9 mouse cellular contexts compared by ENCODE assay signal in the genomic region with DNA sequence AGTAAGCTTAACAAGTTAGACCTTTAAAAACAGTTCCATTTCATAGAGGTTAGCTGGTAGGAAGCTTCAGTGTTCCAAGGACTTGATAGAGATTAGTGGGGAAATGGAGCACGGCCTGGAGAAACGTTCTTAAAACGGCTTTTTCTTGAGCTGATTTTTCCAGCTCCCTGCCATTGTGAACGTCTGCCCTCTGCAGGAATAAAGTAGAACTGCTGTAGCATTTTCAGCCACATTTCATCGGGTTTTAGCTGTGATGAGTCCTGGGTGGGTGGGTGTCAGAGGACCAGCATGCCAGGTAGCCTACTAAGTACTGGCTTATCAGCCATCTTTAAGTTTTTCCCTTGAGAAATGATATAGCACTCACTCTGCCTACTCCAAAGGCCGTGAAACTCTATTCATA. TPM values are rescaled to one million over a fixed set of nuclear protein-coding genes. Genes with fewer than 3 reads are reported as not detected.
DNase-seq lines count a peak whose midpoint lies in the region; ATAC-seq and TF ChIP-seq lines count a peak whose summit lies in the region.
"Had no signal": no experiment of that assay in that cellular context is flagged by ENCODE, and none has a peak within 500 bp of the region (broad histone marks: within the 10 kb centered on the region; RNA-seq: fewer than 3 reads in every experiment).

No protein-coding gene starts in this region.

- H3K27ac ChIP-seq in spleen, adult 2 months (ENCODE audit: insufficient read depth, low read length): no peak overlapping the region
- H3K27ac ChIP-seq in forebrain, embryonic 10.5 days: no peak overlapping the region
- H3K27ac ChIP-seq in hindbrain, embryonic 16.5 days (ENCODE audit: low read depth, low read length): no peak overlapping the region
- no peak overlapping the region for H3K27ac ChIP-seq in liver, adult 2 months (replicated peaks; ENCODE audit: insufficient read depth, low read depth, low read length)
- H3K27ac ChIP-seq: neural tube, embryonic 13.5 days had no signal

- H3K4me2 ChIP-seq in hindbrain, embryonic 16.5 days (ENCODE audit: low read length): no peak overlapping the region
- H3K4me2 ChIP-seq: neural tube, embryonic 13.5 days had no signal

- H3K27me3 ChIP-seq in spleen, adult 2 months (ENCODE audit: control insufficient read depth, insufficient read depth, low read length): no peaks in the 10 kb centered on the region
- peaks cover 18% of the 10 kb centered on the region; the same call in 1 of the 2 replicates for H3K27me3 ChIP-seq in forebrain, embryonic 10.5 days (ENCODE audit: poor library complexity, severe bottlenecking)
- H3K27me3 ChIP-seq in hindbrain, embryonic 16.5 days (replicated peaks; ENCODE audit: control insufficient read depth, insufficient read depth, low read length): no peaks in the 10 kb centered on the region
- no peaks in the 10 kb centered on the region for H3K27me3 ChIP-seq in liver, adult 2 months (ENCODE audit: control insufficient read depth, insufficient read depth, low read length)

- 0 out of 2 replicates have a peak, but pooled peaks cover 2% of the 10 kb centered on the region for H3K79me2 ChIP-seq in liver, adult 2 months (ENCODE audit: control insufficient read depth, insufficient read depth, low read length)

- peak; percentile 42; the same call in 1 of the 2 replicates for ATAC-seq in hindbrain, embryonic 16.5 days

- H3K36me3 ChIP-seq in spleen, adult 2 months (ENCODE audit: control insufficient read depth, insufficient read depth, low read length): no peaks in the 10 kb centered on the region
- no peaks in the 10 kb centered on the region for H3K36me3 ChIP-seq in forebrain, embryonic 10.5 days (replicated peaks)
- H3K36me3 ChIP-seq in hindbrain, embryonic 16.5 days (ENCODE audit: control insufficient read depth, insufficient read depth, low read length): no peaks in the 10 kb centered on the region
- peaks cover 76% of the 10 kb centered on the region for H3K36me3 ChIP-seq in liver, adult 2 months (ENCODE audit: control insufficient read depth, insufficient read depth, low read length)
- H3K36me3 ChIP-seq: neural tube, embryonic 13.5 days had no signal

- 14% methylated on average over 6 of the region's 6 CpGs for WGBS in spleen, adult 2 months
- WGBS in forebrain, embryonic 10.5 days: 11% methylated on average over 6 of the region's 6 CpGs
- WGBS in hindbrain, embryonic 16.5 days: 7% methylated on average over 6 of the region's 6 CpGs
- WGBS in liver, adult 2 months: 20% methylated on average over 6 of the region's 6 CpGs

- peak; percentile 27; the same call in 1 of the 2 replicates for TF ChIP-seq CTCF in spleen, adult 2 months (IDR thresholded peaks at IDR 0.05; ENCODE audit: extremely low read depth, insufficient read depth, insufficient read length, insufficient replicate concordance)
- TF ChIP-seq CTCF in liver, adult 2 months (IDR thresholded peaks at IDR 0.05; ENCODE audit: low read depth, low read length): no peak

- TF ChIP-seq POLR2A in spleen, adult 2 months (IDR thresholded peaks at IDR 0.05; ENCODE audit: low read depth, low read length): no peak
- no peak for TF ChIP-seq POLR2A in liver, adult 2 months (IDR thresholded peaks at IDR 0.05; ENCODE audit: extremely low read depth, insufficient read depth, low read length)

- H3K9ac ChIP-seq in hindbrain, embryonic 16.5 days (ENCODE audit: low read depth, low read length): no peak overlapping the region
- no peak overlapping the region for H3K9ac ChIP-seq in liver, adult 2 months (ENCODE audit: low read depth, low read length)
- H3K9ac ChIP-seq: neural tube, embryonic 13.5 days had no signal

- H3K9me3 ChIP-seq in forebrain, embryonic 10.5 days: no peaks in the 10 kb centered on the region
- no peaks in the 10 kb centered on the region for H3K9me3 ChIP-seq in hindbrain, embryonic 16.5 days (ENCODE audit: control insufficient read depth, low read length)
- H3K9me3 ChIP-seq: neural tube, embryonic 13.5 days had no signal

- H3K4me1 ChIP-seq in spleen, adult 2 months (ENCODE audit: control insufficient read depth, insufficient read depth, insufficient read length): no peaks in the 10 kb centered on the region
- H3K4me1 ChIP-seq in forebrain, embryonic 10.5 days: peaks cover 13% of the 10 kb centered on the region
- no peaks in the 10 kb centered on the region for H3K4me1 ChIP-seq in hindbrain, embryonic 16.5 days (ENCODE audit: control insufficient read depth, insufficient read depth, low read depth, low read length)
- no peaks in the 10 kb centered on the region for H3K4me1 ChIP-seq in liver, adult 2 months (ENCODE audit: control insufficient read depth, insufficient read depth, low read length)
- H3K4me1 ChIP-seq: neural tube, embryonic 13.5 days had no signal

- DNase-seq in spleen, adult 2 months (ENCODE audit: low read depth in 1 of 2, low spot score in 2 of 2): no peak
- DNase-seq in spleen, postnatal 36 days (ENCODE audit: low spot score in 2 of 2): no peak
- peak; percentile 10 for DNase-seq in adrenal gland, postnatal 25 days
- peak; percentile 48 for DNase-seq in forebrain, embryonic 10.5 days (ENCODE audit: extremely low spot score, low spot score)
- DNase-seq in liver, adult 2 months (ENCODE audit: extremely low read depth, low read depth, low spot score): peak; percentile 39
- DNase-seq in retina, adult 2 months (ENCODE audit: low read depth, low spot score): peak; percentile 16
- DNase-seq in ovary, postnatal 36 days (ENCODE audit: low spot score): no peak

- H3K4me3 ChIP-seq in spleen, adult 2 months (ENCODE audit: extremely low read depth, insufficient read depth, insufficient read length): no peak overlapping the region
- H3K4me3 ChIP-seq in forebrain, embryonic 10.5 days: no peak overlapping the region
- no peak overlapping the region for H3K4me3 ChIP-seq in hindbrain, embryonic 16.5 days (ENCODE audit: low read length)
- no peak overlapping the region for H3K4me3 ChIP-seq in liver, adult 2 months (ENCODE audit: insufficient read depth, low read depth, low read length)
- H3K4me3 ChIP-seq: neural tube, embryonic 13.5 days had no signal

RNA-seq across cellular contexts. Expression of a gene that starts 29.9 kb away (rescaled TPM):
- polyA plus RNA-seq in spleen, adult 2 months (2012; rRNA removed): 0.93 and 1.1 TPM in 2 replicates
- 0.58 and 1.9 TPM in 2 replicates for total RNA-seq in adrenal gland, postnatal 25 days (2021)
- 0.63 and 0.73 TPM in 2 replicates for polyA plus RNA-seq in forebrain, embryonic 10.5 days (2016; fragmentation: Nextera tagmentation; extraction: Ambion mirVana)
- polyA plus RNA-seq in hindbrain, embryonic 16.5 days (2015; fragmentation: Nextera tagmentation; extraction: Ambion mirVana): 0.46 and 0.59 TPM in 2 replicates
- 52.2 and 57.3 TPM in 2 replicates for total RNA-seq in liver, adult 2 months (2014; rRNA removed)
- 44.7 and 47.4 TPM in 2 replicates for polyA plus RNA-seq in liver, adult 2 months (2012; rRNA removed)

Comparison
In these comparisons a context has a peak if more than half of its experiments do, and no peak if none do; other contexts are left out.
1. DNase-seq: peak in adrenal gland, postnatal 25 days (single experiment), forebrain, embryonic 10.5 days (single experiment), liver, adult 2 months (single experiment) and retina, adult 2 months (single experiment); none in spleen, adult 2 months (0 of 2), spleen, postnatal 36 days (0 of 2) and ovary, postnatal 36 days (single experiment).
2. RNA of a gene that starts 29.9 kb away (polyA plus RNA-seq): 44.7 to 47.4 TPM in liver, adult 2 months; 0.93 to 1.1 TPM in spleen, adult 2 months, 0.63 to 0.73 TPM in forebrain, embryonic 10.5 days and 0.46 to 0.59 TPM in hindbrain, embryonic 16.5 days; every median in the first group is over 10 times any median in the second.